11 mouse cellular contexts compared by ENCODE assay signal in the genomic region with DNA sequence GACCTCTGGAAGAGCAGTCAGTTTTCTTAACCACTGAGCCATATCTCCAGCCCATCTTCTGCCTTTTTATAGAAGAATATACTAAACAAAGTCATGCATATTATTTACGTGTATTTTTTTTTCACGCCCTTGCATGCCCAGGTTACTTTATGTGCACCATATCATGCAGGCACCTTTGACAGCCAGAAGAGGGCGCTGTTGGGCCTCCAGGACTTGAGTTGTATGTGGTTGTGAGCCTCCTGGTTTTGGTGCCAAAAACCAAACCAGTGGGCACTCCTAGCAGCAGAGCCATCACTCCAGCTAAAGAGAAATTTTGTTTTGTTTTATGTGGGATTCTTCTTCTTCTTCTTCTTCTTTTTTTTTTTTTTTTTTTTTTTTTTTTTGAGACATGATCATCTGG. TPM values are rescaled to one million over a fixed set of nuclear protein-coding genes. Genes with fewer than 3 reads are reported as not detected.
A peak's percentile ranks its signal among the peaks of the same experiment; 100 is the strongest.
DNase-seq lines count a peak whose midpoint lies in the region; ATAC-seq and TF ChIP-seq lines count a peak whose summit lies in the region.
"Had no signal": no experiment of that assay in that cellular context is flagged by ENCODE, and none has a peak within 500 bp of the region (broad histone marks: within the 10 kb centered on the region; RNA-seq: fewer than 3 reads in every experiment).

No protein-coding gene starts in this region.

- peak; percentile 57 for ATAC-seq in erythroblast, adult 5-6 weeks (replicated peaks; ENCODE audit: low FRiP score, poor library complexity, severe bottlenecking)
- ATAC-seq in midbrain, embryonic 15.5 days (replicated peaks): no peak

- DNase-seq in kidney, adult 2 months: no peak
- DNase-seq in kidney, adult 8-10 months: no peak
- DNase-seq in 416B (ENCODE audit: low read depth): peak; percentile 83
- DNase-seq in thymus, postnatal 14 days: no peak
- DNase-seq: adrenal gland, adult 8-10 months had no signal

- H3K27ac ChIP-seq in kidney, adult 2 months (ENCODE audit: insufficient read depth, low read depth, low read length): no peak overlapping the region
- no peak overlapping the region for H3K27ac ChIP-seq in midbrain, embryonic 15.5 days
- H3K27ac ChIP-seq: midbrain, embryonic 12.5 days had no signal

- H3K4me1 ChIP-seq in kidney, adult 2 months (ENCODE audit: control insufficient read depth, insufficient read depth, low read length): no peaks in the 10 kb centered on the region
- peaks cover 35% of the 10 kb centered on the region for H3K4me1 ChIP-seq in E14TG2a.4 (replicated peaks; ENCODE audit: low read depth, low read length)
- no peaks in the 10 kb centered on the region for H3K4me1 ChIP-seq in midbrain, embryonic 15.5 days
- H3K4me1 ChIP-seq: midbrain, embryonic 12.5 days had no signal

- no peaks in the 10 kb centered on the region for H3K27me3 ChIP-seq in kidney, adult 2 months (replicated peaks; ENCODE audit: control insufficient read depth, insufficient read depth, low read length)
- peaks cover 29% of the 10 kb centered on the region for H3K27me3 ChIP-seq in E14TG2a.4 (ENCODE audit: insufficient read depth, low read length)
- H3K27me3 ChIP-seq in midbrain, embryonic 15.5 days (replicated peaks): peaks cover 27% of the 10 kb centered on the region

- no peak for TF ChIP-seq POLR2A in kidney, adult 2 months (IDR thresholded peaks at IDR 0.05; ENCODE audit: low read depth, low read length)

- no peak overlapping the region for H3K9ac ChIP-seq in midbrain, embryonic 15.5 days
- H3K9ac ChIP-seq: midbrain, embryonic 12.5 days had no signal

- H3K9me3 ChIP-seq in E14TG2a.4 (ENCODE audit: low read length): no peaks in the 10 kb centered on the region
- no peaks in the 10 kb centered on the region for H3K9me3 ChIP-seq in midbrain, embryonic 15.5 days
- H3K9me3 ChIP-seq: midbrain, embryonic 12.5 days had no signal

- no peak overlapping the region for H3K4me3 ChIP-seq in kidney, adult 2 months (ENCODE audit: insufficient read depth, low read depth, low read length)
- no peak overlapping the region for H3K4me3 ChIP-seq in E14TG2a.4 (replicated peaks; ENCODE audit: low read length)
- no peak overlapping the region for H3K4me3 ChIP-seq in midbrain, embryonic 15.5 days
- H3K4me3 ChIP-seq: midbrain, embryonic 12.5 days had no signal

- no peak overlapping the region for H3K4me2 ChIP-seq in midbrain, embryonic 15.5 days
- H3K4me2 ChIP-seq: midbrain, embryonic 12.5 days had no signal

- TF ChIP-seq CTCF in kidney, adult 2 months (conservative IDR thresholded peaks at IDR 0.05; ENCODE audit: insufficient read depth, insufficient read length, low read depth, low read length): peak; percentile 60
- peak; percentile 72 for TF ChIP-seq CTCF in E14TG2a.4 (conservative IDR thresholded peaks at IDR 0.05; ENCODE audit: low read length)

- H3K36me3 ChIP-seq in kidney, adult 2 months (ENCODE audit: control insufficient read depth, insufficient read depth, low read length): no peaks in the 10 kb centered on the region
- H3K36me3 ChIP-seq in E14TG2a.4 (ENCODE audit: insufficient read depth, low read length): no peaks in the 10 kb centered on the region
- no peaks in the 10 kb centered on the region for H3K36me3 ChIP-seq in midbrain, embryonic 15.5 days (replicated peaks)
- H3K36me3 ChIP-seq: midbrain, embryonic 12.5 days had no signal

- WGBS in kidney, adult 2 months: 44% methylated on average over 3 of the region's 3 CpGs
- 49% methylated on average over 3 of the region's 3 CpGs for WGBS in midbrain, embryonic 15.5 days

RNA-seq across cellular contexts. Expression of a gene that starts 6.5 kb away (rescaled TPM):
- polyA plus RNA-seq in kidney, adult 2 months (2012; rRNA removed): 59.8 and 76.3 TPM in 2 replicates
- total RNA-seq in erythroblast, adult 5-6 weeks (2015; ENCODE audit: low replicate concordance): 1.9 and 3.1 TPM in 2 replicates
- total RNA-seq in erythroblast, adult 5-6 weeks (2017; ENCODE audit: low replicate concordance): 1.0 and 2.6 TPM in 2 replicates
- polyA plus RNA-seq in midbrain, embryonic 15.5 days (2015; fragmentation: Nextera tagmentation; extraction: Ambion mirVana): 34.2 and 40.9 TPM in 2 replicates

RNA-seq across cellular contexts. Expression of a gene that starts 14.1 kb away (rescaled TPM):
- 52.7 and 53.0 TPM in 2 replicates for polyA plus RNA-seq in kidney, adult 2 months (2012; rRNA removed)
- 3.8 TPM in 1 of 2 replicates, not detected in the other for total RNA-seq in erythroblast, adult 5-6 weeks (2015; ENCODE audit: low replicate concordance)
- 4.3 and 6.0 TPM in 2 replicates for total RNA-seq in erythroblast, adult 5-6 weeks (2017; ENCODE audit: low replicate concordance)
- polyA plus RNA-seq in midbrain, embryonic 15.5 days (2015; fragmentation: Nextera tagmentation; extraction: Ambion mirVana): 10.8 and 13.9 TPM in 2 replicates

RNA-seq across cellular contexts. Expression of a gene that starts 15.0 kb away (rescaled TPM):
- polyA plus RNA-seq in kidney, adult 2 months (2012; rRNA removed): 0.05 TPM in 2 replicates
- total RNA-seq in erythroblast, adult 5-6 weeks (2015; ENCODE audit: low replicate concordance): not detected in 2 replicates
- total RNA-seq in erythroblast, adult 5-6 weeks (2017; ENCODE audit: low replicate concordance): not detected in 2 replicates
- 0.15 and 0.37 TPM in 2 replicates for polyA plus RNA-seq in midbrain, embryonic 15.5 days (2015; fragmentation: Nextera tagmentation; extraction: Ambion mirVana)
- polyA plus RNA-seq: embryonic facial prominence, embryonic 14.5 days; kidney, embryonic 14.5 days; midbrain, embryonic 12.5 days had no signal

RNA-seq across cellular contexts. Expression of a gene that starts 24.9 kb away (rescaled TPM):
- 14.1 and 22.2 TPM in 2 replicates for polyA plus RNA-seq in kidney, adult 2 months (2012; rRNA removed)
- 0.42 TPM in 1 of 2 replicates, not detected in the other for total RNA-seq in erythroblast, adult 5-6 weeks (2015; ENCODE audit: low replicate concordance)
- total RNA-seq in erythroblast, adult 5-6 weeks (2017; ENCODE audit: low replicate concordance): not detected in 2 replicates
- 2.1 and 2.2 TPM in 2 replicates for polyA plus RNA-seq in midbrain, embryonic 15.5 days (2015; fragmentation: Nextera tagmentation; extraction: Ambion mirVana)

RNA-seq across cellular contexts. Expression of a gene that starts 45.3 kb away (rescaled TPM):
- 59.8 and 68.9 TPM in 2 replicates for polyA plus RNA-seq in kidney, adult 2 months (2012; rRNA removed)
- total RNA-seq in erythroblast, adult 5-6 weeks (2015; ENCODE audit: low replicate concordance): 15.2 and 35.9 TPM in 2 replicates
- 7.8 and 21.0 TPM in 2 replicates for total RNA-seq in erythroblast, adult 5-6 weeks (2017; ENCODE audit: low replicate concordance)
- 30.6 and 32.7 TPM in 2 replicates for polyA plus RNA-seq in midbrain, embryonic 15.5 days (2015; fragmentation: Nextera tagmentation; extraction: Ambion mirVana)
